Mouse (Mus musculus) lung, postnatal 36 days (tissue): Measurements from ENCODE around the gene Pet117.
"Not testable (repeated sequence)": the region's sequence is repeated elsewhere in the genome, so short reads cannot be mapped to it uniquely, and the experiment has no call there.

ENCODE experiments used
- DNase-seq: peaks from one replicate; pipeline ENCODE4 v3.0.0; 2022; ENCODE audit warnings: mixed read lengths

Pet117 gene

DNA sequence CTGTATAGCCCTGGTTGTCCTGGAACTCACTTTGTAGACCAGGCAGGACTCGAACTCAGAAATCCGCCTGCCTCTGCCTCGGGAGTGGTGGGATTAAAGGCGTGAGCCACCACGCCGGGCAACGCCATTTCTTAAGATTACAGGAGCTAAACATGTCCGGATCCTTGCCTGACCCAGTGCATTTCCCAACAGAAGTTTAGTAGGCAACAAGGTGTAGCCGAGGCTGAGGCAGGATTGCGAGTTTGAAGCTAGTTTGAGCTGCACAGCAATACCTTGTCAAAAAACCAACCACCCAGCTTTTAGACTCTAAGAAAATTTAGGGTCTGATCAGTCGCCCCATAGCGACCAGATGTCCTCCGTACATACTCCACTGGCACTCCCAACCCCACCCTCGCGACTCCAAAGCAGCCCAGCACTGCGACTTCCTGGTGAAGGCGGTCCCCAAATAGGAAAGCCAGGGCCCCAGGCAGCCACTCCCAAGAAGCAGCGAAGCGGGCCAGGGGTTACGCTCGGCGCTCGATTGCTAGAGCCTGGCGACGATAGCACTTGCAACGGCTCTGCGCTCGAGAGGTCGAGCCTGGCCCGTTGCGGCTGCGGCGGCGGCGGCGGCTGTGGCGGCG lies at the start of gene Pet117, which contains the start of gene Kat14:
Gene Pet117, plus strand, starts transcription at position 597 of the 620 bp plus-strand sequence.
Gene Kat14, plus strand, starts transcription at position 584 of the 620 bp plus-strand sequence.
- peak; percentile 99 for DNase-seq

DNA sequence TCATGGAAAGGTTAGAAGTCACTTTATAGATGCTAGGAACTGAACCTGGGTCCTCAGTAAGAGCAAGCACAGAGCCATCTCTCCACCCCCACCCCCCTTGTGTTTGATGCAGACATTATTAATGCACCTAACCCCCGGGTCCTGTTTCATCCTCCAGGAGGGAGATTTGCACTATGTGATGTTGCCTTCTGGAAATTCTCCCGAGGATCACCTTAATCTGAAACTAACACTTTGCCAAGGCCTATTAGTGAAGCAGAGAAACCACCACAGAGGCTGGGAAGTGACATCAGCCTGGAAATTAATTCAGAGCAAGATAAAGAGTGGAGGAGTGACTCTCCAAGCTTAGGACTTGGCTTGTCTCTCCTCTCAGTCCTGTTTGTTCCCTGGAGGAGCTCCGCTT lies 44.6 kb upstream of the Pet117 start:
- DNase-seq: no peak

DNA sequence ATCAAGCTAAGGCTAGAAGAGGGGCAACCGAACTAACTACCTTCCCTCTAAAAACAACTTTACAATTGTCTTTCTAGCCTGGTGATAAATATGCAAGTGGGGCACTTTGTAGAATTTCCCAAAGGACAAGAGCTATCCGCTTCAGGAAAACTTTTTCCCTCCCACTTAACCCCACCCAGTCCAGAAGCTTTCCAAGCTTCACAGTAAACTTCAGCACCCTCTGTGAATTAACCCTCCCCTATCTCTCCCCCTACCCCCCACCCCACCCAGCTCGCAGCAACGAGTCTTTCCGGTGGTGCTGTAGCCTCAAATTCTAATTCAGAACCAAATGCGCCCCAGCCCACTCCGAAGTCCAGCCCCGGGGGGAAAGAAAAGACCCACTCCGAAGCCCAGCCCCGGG lies 39.3 kb upstream of the Pet117 start:
- DNase-seq: no peak

DNA sequence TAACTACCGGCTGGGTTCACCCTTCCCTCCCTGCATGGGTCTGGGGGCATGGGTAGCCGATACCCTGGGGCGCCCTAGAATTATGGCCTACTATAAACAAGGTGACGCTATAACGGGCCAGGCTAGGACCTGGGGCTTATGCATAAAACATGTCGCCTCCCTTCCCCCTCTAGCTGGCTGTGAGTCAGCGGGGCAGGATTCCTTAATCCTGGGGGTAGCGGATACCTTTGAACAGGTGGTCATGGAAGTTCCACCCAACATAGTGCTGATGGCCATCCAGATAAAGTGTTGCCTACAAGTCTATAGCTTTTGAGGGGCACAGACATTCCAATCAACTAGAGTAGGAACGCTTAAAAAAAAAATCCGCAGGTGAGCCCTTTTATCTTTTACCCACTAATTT lies 38.9 kb upstream of the Pet117 start:
- no peak for DNase-seq

DNA sequence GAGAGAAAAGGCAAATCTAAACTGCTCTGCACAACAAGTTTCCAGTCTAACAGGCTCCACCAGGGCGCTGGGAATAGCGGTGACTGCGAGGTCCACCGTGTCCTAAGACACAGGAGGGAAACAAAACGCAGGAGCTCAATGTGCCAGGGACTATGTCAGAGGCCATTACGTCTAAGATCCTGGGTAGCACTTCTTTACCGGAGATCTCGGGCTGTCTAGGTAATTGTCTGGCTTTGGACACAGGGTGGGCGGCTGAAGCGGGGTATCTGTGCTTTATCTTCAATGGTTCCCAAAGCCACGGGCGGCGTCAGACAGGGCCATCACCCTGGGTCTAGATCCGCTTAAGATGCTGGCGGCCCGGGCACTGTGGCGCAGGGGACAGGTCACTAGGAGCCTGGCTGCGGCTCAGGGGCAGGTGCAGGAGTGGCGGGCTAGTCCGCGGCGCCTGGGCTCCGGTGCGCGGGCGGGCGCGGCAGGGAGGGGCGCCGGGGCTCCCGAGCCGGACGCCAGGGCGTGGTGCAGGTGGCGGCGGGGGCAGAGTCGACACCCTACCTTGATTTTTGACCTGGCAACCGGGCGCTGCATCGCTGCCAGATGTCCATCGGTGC lies 38.3 kb upstream of the Pet117 start:
- DNase-seq: peak; percentile 10

DNA sequence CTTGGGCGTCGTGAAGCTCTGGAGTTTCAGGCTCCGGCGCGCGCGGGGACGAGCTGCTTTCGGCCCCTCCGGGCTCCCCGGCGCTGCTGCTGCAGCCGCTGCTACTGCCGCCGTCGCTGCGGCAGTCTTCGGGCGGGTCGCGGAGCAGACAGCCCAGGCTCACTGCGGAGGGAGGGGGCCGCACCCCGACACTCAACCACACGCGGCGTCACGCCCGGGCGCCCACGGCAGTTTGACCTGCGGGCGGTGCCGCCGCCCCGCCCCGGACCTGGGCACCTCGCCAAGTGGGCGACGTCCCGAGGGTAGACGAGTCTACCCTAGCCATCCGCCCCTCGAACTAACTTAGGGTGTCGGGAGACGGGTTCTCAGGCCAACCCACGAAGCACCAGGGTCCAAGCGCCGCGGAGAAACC lies 37.8 kb upstream of the Pet117 start:
- peak; percentile 34 for DNase-seq

DNA sequence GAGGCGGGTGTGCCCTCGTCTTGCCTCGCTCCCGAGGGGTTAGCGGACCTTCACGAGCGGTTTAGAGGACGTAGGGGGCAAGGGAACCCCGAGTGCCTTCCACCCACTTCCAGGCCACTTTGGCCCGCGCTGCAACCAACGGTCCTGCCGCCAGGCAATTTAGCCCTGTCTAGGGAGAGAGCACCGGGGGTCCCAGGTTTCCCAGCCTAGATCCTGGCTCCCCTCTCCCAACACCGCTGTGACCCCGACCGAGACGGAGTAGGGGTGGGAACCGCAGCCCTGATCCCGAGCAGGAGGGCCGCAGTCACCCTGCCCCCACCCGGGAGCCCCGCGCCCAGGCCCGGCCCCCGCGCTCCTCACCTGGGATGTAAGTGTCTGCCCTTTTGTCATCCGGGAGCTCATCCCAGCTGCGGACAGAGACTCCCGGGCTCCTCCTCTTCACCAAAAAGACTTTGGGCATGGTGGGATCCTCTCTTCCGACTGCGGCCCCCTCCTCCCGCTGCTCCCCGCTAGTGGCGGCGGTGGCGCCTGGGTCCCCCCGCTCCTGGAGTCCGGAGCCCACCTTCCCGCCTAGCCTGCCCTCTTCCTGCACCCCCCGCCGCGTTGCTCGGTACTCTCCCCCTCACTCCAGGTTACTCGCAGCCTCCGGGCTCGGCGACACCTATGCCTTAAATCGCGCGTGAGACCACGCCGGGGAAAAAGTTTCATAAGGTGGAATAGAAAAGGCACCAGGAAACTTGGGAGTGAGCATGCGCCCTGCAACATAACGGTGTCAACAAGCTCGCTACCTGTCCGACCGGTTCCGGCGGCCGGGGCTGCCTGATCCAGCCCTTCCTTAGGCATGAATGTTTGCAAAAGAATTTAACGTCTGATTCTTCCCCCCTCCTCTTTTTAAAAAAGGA lies 37.1 kb upstream of the Pet117 start, which contains the start of gene Ovol2:
Gene Ovol2, minus strand, starts transcription at position 746 of the 902 bp plus-strand sequence.
- DNase-seq: peak; percentile 88

DNA sequence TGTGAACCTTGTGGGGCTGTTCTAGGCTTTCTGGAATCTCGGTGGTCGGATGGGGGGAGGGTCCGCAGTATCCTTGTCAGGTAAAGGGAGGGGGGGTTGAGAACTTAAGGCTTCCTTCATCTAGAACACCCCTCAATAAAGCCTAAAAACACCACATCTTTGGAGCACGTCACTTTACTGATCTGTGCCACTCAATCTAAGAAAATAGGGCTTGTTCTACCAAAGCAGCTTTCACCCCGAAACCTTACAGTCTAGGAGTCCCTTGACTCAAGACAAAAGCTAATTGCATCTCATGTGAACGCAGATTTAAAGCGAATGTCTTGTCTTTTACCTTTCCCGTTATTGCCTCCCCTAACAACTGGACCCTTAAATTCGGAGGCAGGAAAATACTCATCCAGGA lies 36.3 kb upstream of the Pet117 start:
- no peak for DNase-seq

DNA sequence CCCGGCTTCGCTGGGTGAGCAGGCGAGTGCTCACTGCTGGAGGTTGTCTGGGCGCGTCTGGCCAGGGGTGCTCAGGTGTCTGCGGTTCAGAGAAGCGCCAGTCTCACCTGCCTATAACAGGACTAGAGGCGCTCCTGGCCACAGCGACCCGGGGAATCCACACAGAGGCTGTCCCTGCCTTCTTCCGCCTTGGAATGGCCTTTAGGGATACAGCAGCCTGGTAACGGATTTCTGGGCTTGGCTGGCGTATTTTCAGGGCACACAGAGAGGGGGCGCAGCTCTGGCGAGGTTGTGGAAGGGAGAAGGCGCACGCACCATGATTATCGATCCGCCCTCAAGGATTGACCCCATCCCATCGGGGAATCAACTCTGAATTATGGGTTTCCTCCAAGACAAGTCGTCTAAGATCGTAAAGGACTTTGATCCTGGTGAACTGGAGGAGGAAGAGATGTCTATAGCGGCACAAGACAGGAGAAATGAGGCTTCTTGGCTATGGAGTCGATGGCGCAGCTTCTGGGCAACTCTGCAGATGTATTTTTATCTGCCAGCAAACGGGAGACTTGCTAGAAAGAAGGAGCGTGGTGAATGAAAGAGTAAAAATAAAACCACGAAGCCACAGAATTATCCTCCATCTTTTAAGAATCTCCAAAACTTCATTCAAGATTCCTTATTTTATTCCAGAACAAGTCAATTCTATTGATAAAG lies 35.5 kb upstream of the Pet117 start:
- DNase-seq: peak; percentile 8

DNA sequence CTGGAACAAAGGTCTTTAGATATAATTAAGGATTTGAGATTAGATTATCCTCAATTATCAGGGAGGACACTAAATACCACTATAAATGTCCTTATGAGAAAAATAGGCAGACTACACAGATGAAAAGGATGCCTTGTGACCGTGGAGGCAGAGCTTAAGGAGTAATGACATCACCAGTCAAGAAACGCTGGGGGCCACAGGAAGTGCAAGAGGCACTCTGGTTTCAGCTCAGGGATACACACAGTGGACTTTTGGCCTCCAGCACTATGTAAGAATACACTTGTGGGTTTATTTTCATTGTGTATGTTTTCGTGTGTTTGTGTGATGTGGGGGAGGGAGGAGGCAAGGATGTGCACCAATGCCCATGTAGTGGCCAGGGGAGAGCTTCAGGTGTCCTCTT lies 31.6 kb upstream of the Pet117 start:
- DNase-seq: no peak

DNA sequence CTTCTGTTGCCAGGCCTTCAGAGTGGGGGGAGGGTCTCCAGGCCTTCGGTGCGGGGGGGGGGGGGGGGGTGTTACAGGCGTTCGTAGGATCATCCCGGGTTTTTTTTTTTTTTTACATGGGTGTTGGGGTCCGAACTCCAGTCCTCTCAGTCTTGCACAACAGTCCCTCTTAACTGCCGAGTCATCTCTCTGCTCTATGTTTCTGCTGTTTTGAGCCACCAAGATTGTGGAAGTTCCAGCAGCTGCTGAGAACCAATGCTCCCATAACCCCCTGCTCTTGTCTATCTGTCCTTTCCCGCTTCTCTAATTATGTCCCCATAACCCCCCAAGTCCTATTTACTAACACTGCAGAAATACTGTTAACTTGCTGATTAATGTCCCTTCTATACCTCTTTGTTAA lies 31.1 kb upstream of the Pet117 start:
- no peak for DNase-seq

DNA sequence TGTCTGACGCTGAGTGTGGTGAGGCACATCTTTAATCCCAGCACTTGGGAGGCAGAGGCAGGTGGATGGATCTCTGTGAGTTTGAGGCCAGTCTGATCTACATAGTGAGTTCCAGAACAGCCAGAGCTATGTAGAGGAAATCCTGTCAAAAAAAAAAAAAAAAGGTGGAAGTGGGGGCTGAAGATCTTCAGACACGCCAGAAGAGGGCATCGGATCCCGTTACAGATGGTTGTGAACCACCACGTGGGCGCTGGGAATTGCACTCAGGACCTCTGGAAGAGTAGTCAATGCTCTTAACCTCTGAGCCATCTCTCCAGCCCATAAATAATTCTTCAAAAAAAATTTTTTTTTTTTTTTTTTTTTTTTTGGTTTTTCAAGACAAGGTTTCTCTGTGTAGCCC lies 30.6 kb upstream of the Pet117 start:
- not testable (repeated sequence) for DNase-seq

DNA sequence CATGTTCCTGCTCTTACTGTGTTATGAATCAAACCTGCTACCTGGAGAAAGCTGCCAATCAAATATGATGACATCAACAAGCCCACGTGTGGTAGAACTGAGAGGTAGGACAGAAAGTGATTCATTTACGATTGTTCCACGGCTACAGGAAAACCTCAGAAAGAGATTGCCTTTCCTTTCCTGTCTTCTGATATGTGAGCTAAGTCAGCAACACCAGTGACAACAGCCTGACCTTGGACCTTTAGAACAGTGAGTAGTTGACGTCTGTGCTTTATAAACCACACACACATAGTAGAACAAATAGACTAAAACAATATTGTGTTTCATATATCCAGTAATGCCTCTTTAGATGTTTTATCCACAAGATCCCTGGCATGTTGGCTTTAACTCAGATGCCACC lies 25.6 kb upstream of the Pet117 start:
- DNase-seq: no peak

DNA sequence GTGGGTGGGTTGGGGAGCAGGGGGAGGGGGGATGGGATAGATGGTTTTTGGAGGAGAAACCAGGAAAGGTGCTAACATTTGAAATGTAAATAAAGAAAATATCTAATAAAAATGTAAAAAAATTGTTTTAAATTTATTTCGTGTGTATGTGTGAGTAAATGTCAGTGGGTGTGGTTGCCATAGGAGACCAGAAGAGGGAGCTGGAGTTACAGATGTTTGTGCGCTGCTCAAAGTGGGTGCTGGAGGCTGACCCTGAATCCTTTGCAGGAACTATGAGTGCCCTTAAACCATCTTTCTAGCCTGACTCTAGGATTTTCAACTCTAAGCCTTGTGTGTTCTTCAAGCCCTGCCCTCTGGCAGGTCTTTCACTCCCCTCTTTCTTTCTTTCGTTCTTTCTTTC lies 20.3 kb upstream of the Pet117 start:
- no peak for DNase-seq

DNA sequence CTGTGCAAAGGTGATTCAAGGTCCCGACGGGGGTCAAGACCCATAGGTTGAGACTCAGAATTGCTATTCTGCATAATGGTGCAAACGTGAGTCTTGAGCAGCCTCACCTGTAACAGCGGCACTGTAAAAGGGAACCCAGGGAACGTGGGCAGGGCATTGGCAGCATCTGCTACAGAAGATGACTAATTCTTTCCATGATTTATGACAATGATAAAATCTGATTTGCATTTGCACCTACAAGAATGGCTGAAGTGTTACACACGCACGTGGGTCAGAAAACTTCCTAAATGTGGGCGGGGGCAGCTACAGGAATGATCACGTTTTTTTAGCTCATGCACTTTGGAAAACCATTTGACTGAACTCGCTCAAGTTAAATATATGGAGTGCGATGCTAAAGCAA lies 16.0 kb upstream of the Pet117 start:
- DNase-seq: no peak

DNA sequence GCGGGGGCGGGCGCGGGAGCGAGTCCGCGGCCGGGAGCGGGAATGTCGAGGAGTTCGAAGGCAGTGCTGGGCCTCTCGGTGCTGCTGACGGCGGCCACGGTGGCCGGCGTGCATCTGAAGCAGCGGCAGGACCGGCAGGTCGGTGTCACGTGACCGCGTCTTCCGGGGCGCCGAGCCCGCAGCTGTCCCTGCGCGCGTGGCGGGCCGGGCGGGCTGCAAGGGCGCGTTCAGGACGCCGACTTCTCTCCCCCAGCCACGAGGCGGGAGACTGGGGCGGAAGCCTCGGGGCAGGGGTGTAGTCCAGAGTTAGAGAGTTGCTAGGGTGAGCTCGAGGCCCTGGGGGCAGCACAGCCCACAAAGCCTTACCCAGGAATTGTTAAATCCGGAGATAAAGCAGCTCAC lies 225 bp downstream of the Pet117 start:
- DNase-seq: no peak

DNA sequence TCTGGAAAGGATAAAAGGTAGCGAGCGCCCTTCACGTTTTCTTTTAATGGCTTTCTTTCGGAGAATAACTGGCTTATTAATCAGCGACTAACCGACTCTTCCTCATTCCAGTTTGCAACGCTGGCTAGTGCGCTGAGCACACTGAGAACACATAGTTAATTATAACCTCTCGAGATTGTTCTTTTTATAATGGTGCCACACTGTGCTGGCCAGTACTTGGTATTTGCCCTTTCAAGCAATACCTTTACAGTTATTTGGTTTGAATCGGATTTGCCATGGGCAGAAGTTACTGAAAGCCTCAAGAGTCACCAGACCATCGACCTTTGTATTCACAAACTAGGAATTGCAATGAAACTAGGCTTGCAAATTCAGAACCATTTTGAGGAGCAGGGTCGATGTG lies 715 bp downstream of the Pet117 start:
- DNase-seq: no peak

DNA sequence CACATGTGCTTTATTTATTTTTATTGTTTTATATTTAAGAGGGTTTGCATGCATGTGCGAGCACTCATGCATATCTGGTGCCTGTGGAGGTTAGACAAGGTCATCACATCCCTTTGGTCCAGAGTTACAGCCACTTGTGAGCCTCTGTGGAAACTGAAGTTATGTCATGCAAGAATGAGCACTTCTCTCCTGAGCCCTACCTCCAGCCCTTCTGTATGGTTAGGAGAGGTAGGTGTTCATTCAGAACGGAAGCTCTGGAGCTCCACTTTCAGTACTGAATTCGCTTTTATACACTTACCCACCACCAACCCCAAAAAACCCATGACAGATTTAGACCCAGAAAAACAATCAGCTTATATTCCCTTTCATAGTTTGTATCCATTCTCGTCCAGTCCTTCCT lies 2.8 kb downstream of the Pet117 start:
- no peak for DNase-seq

DNA sequence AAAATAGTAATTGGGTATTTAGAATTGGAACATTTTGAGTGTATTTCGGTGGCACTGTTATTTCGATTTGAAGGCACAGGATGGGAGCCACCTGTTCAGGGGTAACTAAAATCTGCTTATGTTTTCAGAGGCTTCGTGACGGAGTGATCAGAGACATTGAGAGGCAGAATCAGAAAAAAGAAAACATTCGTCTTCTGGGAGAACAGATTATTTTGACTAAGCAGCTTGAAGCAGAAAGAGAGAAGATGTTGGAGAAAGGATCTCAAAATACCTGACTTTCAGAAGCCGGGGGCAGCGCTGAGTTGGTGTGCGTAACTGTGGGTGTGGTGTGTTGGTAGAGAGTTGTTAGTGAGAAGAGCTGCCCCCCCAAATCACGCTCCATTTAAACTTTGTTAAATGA lies 4.3 kb downstream of the Pet117 start:
- DNase-seq: no peak

DNA sequence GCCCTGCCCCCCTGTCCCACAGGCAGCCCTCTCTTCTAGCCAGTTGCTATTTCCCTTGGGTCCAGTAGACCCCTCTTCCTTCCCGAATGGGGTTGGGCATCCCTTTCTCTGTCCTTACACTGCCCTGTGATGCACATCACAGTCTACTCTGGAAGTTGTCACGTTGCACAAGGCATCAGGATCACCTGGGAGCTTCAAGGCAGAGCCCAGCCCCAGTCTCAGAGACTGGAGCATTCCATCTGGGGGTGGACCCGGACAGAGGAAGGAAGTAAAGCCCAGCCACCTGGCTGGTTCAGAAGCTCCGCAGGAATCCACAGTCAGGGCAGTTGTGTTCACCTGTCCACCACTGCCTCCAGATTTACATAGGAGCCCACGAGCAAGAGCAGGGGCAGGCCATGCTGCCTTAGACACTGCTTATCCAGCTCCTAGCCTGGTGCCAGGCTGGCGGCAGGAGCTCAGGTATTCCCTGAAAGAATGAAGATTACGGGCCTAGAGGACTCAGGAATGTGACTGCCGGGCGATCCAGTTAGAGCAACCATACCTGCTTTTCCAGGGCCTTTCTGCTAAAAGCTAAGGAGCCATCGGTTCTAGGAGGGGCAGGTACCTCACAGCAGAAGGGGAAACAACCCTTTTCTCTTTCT lies 6.4 kb downstream of the Pet117 start:
- no peak for DNase-seq

DNA sequence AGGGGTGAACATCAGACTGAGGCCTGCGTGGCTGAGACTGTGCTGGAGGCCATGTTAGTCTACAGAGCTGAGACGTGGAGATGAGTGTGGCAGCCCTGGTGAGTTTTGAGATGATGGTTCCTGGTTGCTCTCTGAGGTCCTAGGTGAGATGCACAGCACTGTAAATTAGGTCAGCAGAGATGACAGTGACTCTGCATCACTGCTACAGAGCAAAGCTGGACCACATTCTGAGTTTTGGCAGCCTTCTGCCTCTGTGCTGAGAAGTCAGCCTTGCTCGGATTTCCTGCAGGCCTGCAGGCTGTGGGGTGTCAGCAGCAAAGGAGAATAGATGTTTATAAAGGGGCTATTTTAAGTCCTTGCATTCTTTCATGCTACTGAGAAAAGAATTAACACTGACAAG lies 12.5 kb downstream of the Pet117 start:
- DNase-seq: no peak

DNA sequence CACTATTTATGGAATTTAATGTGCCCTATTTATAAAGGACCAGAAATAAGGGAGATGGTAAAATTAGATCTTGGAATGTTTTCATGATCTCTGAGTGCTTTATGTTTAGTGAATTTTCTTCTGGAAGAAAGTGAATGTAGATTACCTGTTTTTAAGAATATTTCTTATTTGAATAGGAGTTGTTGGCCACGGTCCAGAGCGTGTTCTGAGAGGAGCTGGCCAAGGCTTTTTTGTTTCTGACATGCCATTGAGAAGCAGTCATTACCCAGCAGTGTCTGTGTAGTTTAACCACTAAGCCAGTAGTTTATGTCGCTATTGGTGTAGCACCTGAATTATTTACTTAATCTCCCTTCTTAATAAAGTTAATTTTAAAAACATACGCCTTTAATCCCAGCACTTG lies 12.9 kb downstream of the Pet117 start:
- DNase-seq: no peak
